In the genomic region with DNA sequence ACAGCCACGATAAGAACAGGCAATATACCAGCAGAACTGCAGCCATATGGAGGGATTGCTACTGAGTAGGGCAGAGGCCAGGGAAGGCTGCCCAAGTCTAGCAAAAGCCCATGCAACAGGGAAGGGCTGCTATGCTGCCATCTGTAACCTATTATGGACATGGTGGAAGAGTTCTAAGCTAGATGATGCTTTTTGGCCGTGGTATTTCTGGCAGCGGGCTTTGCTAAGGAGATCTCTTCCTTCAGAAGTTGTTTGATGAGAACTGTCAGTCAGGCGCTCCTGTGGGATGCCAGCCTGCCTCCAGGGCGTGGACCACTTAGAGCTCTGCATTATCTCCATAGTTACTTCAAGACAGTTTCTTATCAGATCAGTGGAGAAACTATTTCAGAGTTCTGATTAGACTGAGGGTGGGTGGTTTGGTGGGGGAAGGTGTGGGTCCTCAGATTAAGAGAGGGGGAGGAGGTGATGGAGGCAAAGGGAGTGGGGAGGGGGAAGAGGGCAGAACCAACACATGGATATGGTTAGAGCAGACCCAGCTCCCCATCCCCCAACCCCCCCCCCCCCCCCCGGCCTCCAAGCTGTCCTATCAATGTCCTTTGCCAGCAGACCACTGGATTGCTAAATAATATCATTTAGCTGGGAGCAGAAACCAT, we compare ENCODE assay signal across 11 mouse cellular contexts. TPM values are rescaled to one million over a fixed set of nuclear protein-coding genes. Genes with fewer than 3 reads are reported as not detected.
A peak's percentile ranks its signal among the peaks of the same experiment; 100 is the strongest.
DNase-seq lines count a peak whose midpoint lies in the region; ATAC-seq and TF ChIP-seq lines count a peak whose summit lies in the region.
"Had no signal": no experiment of that assay in that cellular context is flagged by ENCODE, and none has a peak within 500 bp of the region (broad histone marks: within the 10 kb centered on the region; RNA-seq: fewer than 3 reads in every experiment).

No protein-coding gene starts in this region.

- H3K4me3 ChIP-seq in embryonic facial prominence, embryonic 11.5 days (ENCODE audit: low read depth, low read length): no peak overlapping the region
- no peak overlapping the region for H3K4me3 ChIP-seq in hindbrain, embryonic 16.5 days (ENCODE audit: low read length)
- H3K4me3 ChIP-seq in liver, postnatal 0 days (ENCODE audit: low read depth, low read length): no peak overlapping the region
- no peak overlapping the region for H3K4me3 ChIP-seq in neural tube, embryonic 15.5 days (replicated peaks)
- no peak overlapping the region for H3K4me3 ChIP-seq in kidney, embryonic 16.5 days (ENCODE audit: low read length)
- H3K4me3 ChIP-seq: heart, adult 2 months; liver, embryonic 15.5 days had no signal

- ATAC-seq in embryonic facial prominence, embryonic 11.5 days (replicated peaks; ENCODE audit: insufficient number of reproducible peaks, low FRiP score, low TSS enrichment, low read depth): peak; percentile 83
- ATAC-seq in hindbrain, embryonic 16.5 days: peak; percentile 46; the same call in 1 of the 2 replicates
- no peak for ATAC-seq in liver, postnatal 0 days
- ATAC-seq in neural tube, embryonic 15.5 days (ENCODE audit: low FRiP score): no peak
- ATAC-seq in granulocyte monocyte progenitor cell, adult 5-6 weeks (replicated peaks; ENCODE audit: poor library complexity, severe bottlenecking): no peak
- ATAC-seq in kidney, embryonic 16.5 days (ENCODE audit: low FRiP score, low TSS enrichment): no peak

- no peaks in the 10 kb centered on the region; the same call in 1 of the 2 replicates for H3K36me3 ChIP-seq in embryonic facial prominence, embryonic 11.5 days (replicated peaks; ENCODE audit: control insufficient read depth, insufficient read depth, low read depth, low read length)
- peaks cover 10% of the 10 kb centered on the region for H3K36me3 ChIP-seq in hindbrain, embryonic 16.5 days (ENCODE audit: control insufficient read depth, insufficient read depth, low read length)
- no peaks in the 10 kb centered on the region for H3K36me3 ChIP-seq in liver, postnatal 0 days (replicated peaks; ENCODE audit: insufficient read depth, low read length)
- peaks cover 11% of the 10 kb centered on the region for H3K36me3 ChIP-seq in neural tube, embryonic 15.5 days
- peaks cover 11% of the 10 kb centered on the region for H3K36me3 ChIP-seq in kidney, embryonic 16.5 days (ENCODE audit: insufficient read depth, low read length)
- H3K36me3 ChIP-seq: liver, embryonic 15.5 days had no signal

- no peak overlapping the region for H3K9ac ChIP-seq in embryonic facial prominence, embryonic 11.5 days (replicated peaks; ENCODE audit: low read length)
- H3K9ac ChIP-seq in hindbrain, embryonic 16.5 days (ENCODE audit: low read depth, low read length): no peak overlapping the region; the same call in 1 of the 2 replicates
- H3K9ac ChIP-seq in liver, postnatal 0 days (replicated peaks): no peak overlapping the region
- no peak overlapping the region for H3K9ac ChIP-seq in neural tube, embryonic 15.5 days (replicated peaks)
- H3K9ac ChIP-seq in kidney, embryonic 16.5 days (replicated peaks; ENCODE audit: low read length): no peak overlapping the region
- H3K9ac ChIP-seq: liver, embryonic 15.5 days had no signal

- no peak for TF ChIP-seq CTCF in liver, postnatal 0 days (IDR thresholded peaks at IDR 0.05; ENCODE audit: low read depth)

- peak; percentile 84 for DNase-seq in 3T3-L1 (ENCODE audit: low read depth, low spot score)
- peak; percentile 60 for DNase-seq in brain, adult 2 months (ENCODE audit: low read depth, low spot score)
- peak; percentile 86 for DNase-seq in embryonic facial prominence, embryonic 11.5 days (ENCODE audit: low spot score)
- no peak for DNase-seq in liver, postnatal 0 days
- DNase-seq: heart, adult 2 months; spleen, adult 18-20 months had no signal

- H3K4me1 ChIP-seq in embryonic facial prominence, embryonic 11.5 days (ENCODE audit: control insufficient read depth, insufficient read depth, low read length): peaks cover 7% of the 10 kb centered on the region; the same call in 1 of the 2 replicates
- peaks cover 28% of the 10 kb centered on the region for H3K4me1 ChIP-seq in hindbrain, embryonic 16.5 days (ENCODE audit: control insufficient read depth, insufficient read depth, low read depth, low read length)
- H3K4me1 ChIP-seq in liver, postnatal 0 days (ENCODE audit: insufficient read depth): no peaks in the 10 kb centered on the region
- H3K4me1 ChIP-seq in neural tube, embryonic 15.5 days: peaks cover 52% of the 10 kb centered on the region
- peaks cover 24% of the 10 kb centered on the region for H3K4me1 ChIP-seq in kidney, embryonic 16.5 days (ENCODE audit: insufficient read depth, low read length)

- WGBS in embryonic facial prominence, embryonic 11.5 days: 20% methylated on average over 6 of the region's 6 CpGs
- WGBS in hindbrain, embryonic 16.5 days: 48% methylated on average over 5 of the region's 6 CpGs
- WGBS in liver, postnatal 0 days (ENCODE audit: insufficient replicate concordance): 64% methylated on average over 6 of the region's 6 CpGs
- 61% methylated on average over 6 of the region's 6 CpGs for WGBS in neural tube, embryonic 15.5 days
- WGBS in kidney, embryonic 16.5 days: 65% methylated on average over 6 of the region's 6 CpGs

- H3K27ac ChIP-seq in embryonic facial prominence, embryonic 11.5 days (replicated peaks; ENCODE audit: low read depth, low read length): peak overlapping the region; percentile 49; the same call in 1 of the 2 replicates
- H3K27ac ChIP-seq in hindbrain, embryonic 16.5 days (ENCODE audit: low read depth, low read length): no peak overlapping the region
- no peak overlapping the region for H3K27ac ChIP-seq in liver, postnatal 0 days (ENCODE audit: low read depth)
- no peak overlapping the region for H3K27ac ChIP-seq in neural tube, embryonic 15.5 days (replicated peaks)
- H3K27ac ChIP-seq in kidney, embryonic 16.5 days (ENCODE audit: low read length): no peak overlapping the region
- H3K27ac ChIP-seq: heart, adult 2 months; liver, embryonic 15.5 days had no signal

- H3K27me3 ChIP-seq in embryonic facial prominence, embryonic 11.5 days (ENCODE audit: control insufficient read depth, insufficient read depth, low read length): no peaks in the 10 kb centered on the region
- H3K27me3 ChIP-seq in hindbrain, embryonic 16.5 days (replicated peaks; ENCODE audit: control insufficient read depth, insufficient read depth, low read length): no peaks in the 10 kb centered on the region
- no peaks in the 10 kb centered on the region for H3K27me3 ChIP-seq in liver, postnatal 0 days (ENCODE audit: insufficient read depth, low read length)
- no peaks in the 10 kb centered on the region for H3K27me3 ChIP-seq in neural tube, embryonic 15.5 days (replicated peaks)
- no peaks in the 10 kb centered on the region for H3K27me3 ChIP-seq in kidney, embryonic 16.5 days (ENCODE audit: insufficient read depth, low read length)
- H3K27me3 ChIP-seq: liver, embryonic 15.5 days had no signal

- no peak for TF ChIP-seq EP300 in liver, postnatal 0 days (IDR thresholded peaks at IDR 0.05; ENCODE audit: low read depth)

- H3K4me2 ChIP-seq in embryonic facial prominence, embryonic 11.5 days (ENCODE audit: low read depth, low read length): no peak overlapping the region
- no peak overlapping the region for H3K4me2 ChIP-seq in hindbrain, embryonic 16.5 days (ENCODE audit: low read length)
- no peak overlapping the region for H3K4me2 ChIP-seq in liver, postnatal 0 days (ENCODE audit: low read depth, low read length)
- no peak overlapping the region for H3K4me2 ChIP-seq in neural tube, embryonic 15.5 days
- no peak overlapping the region for H3K4me2 ChIP-seq in kidney, embryonic 16.5 days (replicated peaks; ENCODE audit: low read depth, low read length)
- H3K4me2 ChIP-seq: liver, embryonic 15.5 days had no signal

- no peaks in the 10 kb centered on the region for H3K9me3 ChIP-seq in embryonic facial prominence, embryonic 11.5 days (replicated peaks; ENCODE audit: control insufficient read depth, low read length)
- H3K9me3 ChIP-seq in hindbrain, embryonic 16.5 days (ENCODE audit: control insufficient read depth, low read length): no peaks in the 10 kb centered on the region
- no peaks in the 10 kb centered on the region for H3K9me3 ChIP-seq in liver, postnatal 0 days (ENCODE audit: low read length)
- no peaks in the 10 kb centered on the region for H3K9me3 ChIP-seq in neural tube, embryonic 15.5 days (replicated peaks)
- H3K9me3 ChIP-seq in kidney, embryonic 16.5 days (ENCODE audit: low read length): no peaks in the 10 kb centered on the region
- H3K9me3 ChIP-seq: liver, embryonic 15.5 days had no signal

RNA-seq across cellular contexts. Expression of a gene that starts 8.8 kb away (rescaled TPM):
- 59.4 and 66.3 TPM in 2 replicates for polyA plus RNA-seq in embryonic facial prominence, embryonic 11.5 days (2014; fragmentation: Nextera tagmentation; extraction: Ambion mirVana)
- polyA plus RNA-seq in hindbrain, embryonic 16.5 days (2015; fragmentation: Nextera tagmentation; extraction: Ambion mirVana): 21.8 and 24.5 TPM in 2 replicates
- 2.3 and 2.4 TPM in 2 replicates for polyA plus RNA-seq in liver, postnatal 0 days (2015; fragmentation: Nextera tagmentation; extraction: Ambion mirVana)
- polyA plus RNA-seq in neural tube, embryonic 15.5 days (2015; fragmentation: Nextera tagmentation; extraction: Ambion mirVana): 20.7 and 26.8 TPM in 2 replicates
- total RNA-seq in granulocyte monocyte progenitor cell, adult 5-6 weeks (2014; fragmentation: Nextera tagmentation): 31.8 and 77.2 TPM in 2 replicates
- total RNA-seq in granulocyte monocyte progenitor cell, adult 5-6 weeks (2017): 62.6 and 71.2 TPM in 2 replicates
- polyA plus RNA-seq in kidney, embryonic 16.5 days (2015; fragmentation: Nextera tagmentation; extraction: Ambion mirVana): 28.8 and 29.5 TPM in 2 replicates

RNA-seq across cellular contexts. Expression of a gene that starts 36.5 kb away (rescaled TPM):
- 147 and 161 TPM in 2 replicates for polyA plus RNA-seq in embryonic facial prominence, embryonic 11.5 days (2014; fragmentation: Nextera tagmentation; extraction: Ambion mirVana)
- polyA plus RNA-seq in hindbrain, embryonic 16.5 days (2015; fragmentation: Nextera tagmentation; extraction: Ambion mirVana): 72.2 and 182 TPM in 2 replicates
- 0.36 TPM in 2 replicates for polyA plus RNA-seq in liver, postnatal 0 days (2015; fragmentation: Nextera tagmentation; extraction: Ambion mirVana)
- 211 and 276 TPM in 2 replicates for polyA plus RNA-seq in neural tube, embryonic 15.5 days (2015; fragmentation: Nextera tagmentation; extraction: Ambion mirVana)
- total RNA-seq in granulocyte monocyte progenitor cell, adult 5-6 weeks (2014; fragmentation: Nextera tagmentation): not detected in 2 replicates
- 1.3 and 1.9 TPM in 2 replicates for total RNA-seq in granulocyte monocyte progenitor cell, adult 5-6 weeks (2017)
- polyA plus RNA-seq in kidney, embryonic 16.5 days (2015; fragmentation: Nextera tagmentation; extraction: Ambion mirVana): 10.4 and 19.8 TPM in 2 replicates

Comparison
In these comparisons a context has a peak if more than half of its experiments do, and no peak if none do; other contexts are left out.
1. ATAC-seq: peak in embryonic facial prominence, embryonic 11.5 days (single experiment) and hindbrain, embryonic 16.5 days (single experiment); none in liver, postnatal 0 days (single experiment), neural tube, embryonic 15.5 days (single experiment), granulocyte monocyte progenitor cell, adult 5-6 weeks (single experiment) and kidney, embryonic 16.5 days (single experiment).